Mouse (Mus musculus): ENCODE measurements around the gene Retreg1.

DNA sequence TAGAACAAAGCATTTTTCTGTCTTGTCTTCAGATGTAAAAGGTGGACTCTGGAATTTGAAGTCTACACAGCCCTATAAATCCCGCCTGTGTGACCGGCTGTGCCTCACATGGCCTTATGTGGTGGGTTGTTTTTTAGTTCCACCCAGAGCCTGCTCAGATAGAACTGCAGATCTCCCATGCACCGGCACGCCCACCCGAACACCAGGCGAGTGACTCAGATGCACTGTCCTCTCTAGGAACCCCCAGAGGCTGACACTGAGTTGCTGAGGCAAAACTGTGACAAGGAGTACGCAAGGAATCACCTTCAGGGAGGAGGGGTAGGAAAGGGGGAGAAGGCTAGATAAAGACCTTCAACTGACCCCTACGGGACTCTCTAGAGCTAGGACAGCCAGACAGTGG, 85.0 kb downstream of the Retreg1 start:
- TF ChIP-seq CTCF (IDR thresholded peaks at IDR 0.05; ENCODE audit: insufficient read depth, low read depth, low read length) (no peak), POLR2A (IDR thresholded peaks at IDR 0.05; ENCODE audit: insufficient read depth, low read depth, low read length) (no peak)

Measured in olfactory bulb, adult 2 months (tissue).